Mouse (Mus musculus): Measurements from ENCODE around the gene Actg2. TPM values are rescaled to one million over a fixed set of nuclear protein-coding genes. Genes with fewer than 3 reads are reported as not detected.

Gene Actg2
- total and polyA plus RNA-seq, 2 experiments from 2014 or later = 1.6 to 2.0 TPM

GRCm38 (mm10) chr6:83509442-83509841 is 26.6 kb downstream of the Actg2 start:
- Histone ChIP-seq H3K9ac (replicated peaks; ENCODE audit: low read length, poor library complexity, severe bottlenecking) (no peak overlapping the region), H3K36me3 (ENCODE audit: insufficient read depth, low read length) (no peaks in the 10 kb centered on the region), H3K4me3 (ENCODE audit: low read depth, low read length) (no peak overlapping the region), H3K9me3 (ENCODE audit: low read length) (no peaks in the 10 kb centered on the region), H3K4me1 (ENCODE audit: insufficient read depth, low read length) (no peaks in the 10 kb centered on the region), H3K27me3 (ENCODE audit: insufficient read depth, low read length) (no peaks in the 10 kb centered on the region), H3K4me2 (ENCODE audit: low read depth, low read length, poor library complexity, severe bottlenecking) (no peak overlapping the region), H3K27ac (ENCODE audit: low read depth, low read length) (no peak overlapping the region)
- 27% methylated on average over 8 of the region's 8 CpGs for WGBS
- TF ChIP-seq CTCF (IDR thresholded peaks at IDR 0.05) = peak; percentile 52
- ATAC-seq (ENCODE audit: low FRiP score) (no peak), DNase-seq (ENCODE audit: low spot score) (peak; percentile 64)

DNA sequence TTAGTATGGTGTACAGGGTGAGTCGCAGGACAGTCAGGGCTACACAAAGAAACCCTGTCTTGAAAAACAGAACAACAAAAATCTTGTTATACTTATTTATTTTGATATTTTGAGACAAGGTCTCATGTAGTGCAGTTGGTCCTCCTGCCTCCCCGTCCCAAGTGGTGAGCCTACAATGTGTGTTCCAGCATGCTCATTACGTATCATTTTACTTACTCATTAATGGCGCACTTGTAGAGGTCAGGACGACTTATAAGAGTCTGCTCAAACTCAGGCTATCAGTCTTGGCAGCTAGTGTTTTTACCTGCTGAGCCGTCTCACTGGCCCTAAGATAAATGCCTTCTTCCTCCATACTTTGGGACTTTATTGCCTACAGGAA is 28.9 kb downstream of the Actg2 start:
- Histone ChIP-seq H3K27ac (ENCODE audit: low read depth, low read length) (peak overlapping the region; percentile 97; the same call in 1 of the 2 replicates), H3K4me3 (ENCODE audit: low read depth, low read length) (peak overlapping the region; percentile 66), H3K36me3 (ENCODE audit: insufficient read depth, low read length) (no peaks in the 10 kb centered on the region), H3K4me2 (ENCODE audit: low read depth, low read length, poor library complexity, severe bottlenecking) (peak overlapping the region; percentile 65), H3K9me3 (ENCODE audit: low read length) (no peaks in the 10 kb centered on the region), H3K4me1 (ENCODE audit: insufficient read depth, low read length) (no peaks in the 10 kb centered on the region), H3K27me3 (ENCODE audit: insufficient read depth, low read length) (no peaks in the 10 kb centered on the region), H3K9ac (replicated peaks; ENCODE audit: low read length, poor library complexity, severe bottlenecking) (0 out of 2 replicates have a peak overlapping the region, but pooled peaks have one; percentile 25)
- 35% methylated on average over 6 of the region's 6 CpGs for WGBS
- no peak for TF ChIP-seq CTCF (IDR thresholded peaks at IDR 0.05)
- no peak for DNase-seq (ENCODE audit: low spot score)
- ATAC-seq (ENCODE audit: low FRiP score) = no peak; the same call in none of the 2 replicates

DNA sequence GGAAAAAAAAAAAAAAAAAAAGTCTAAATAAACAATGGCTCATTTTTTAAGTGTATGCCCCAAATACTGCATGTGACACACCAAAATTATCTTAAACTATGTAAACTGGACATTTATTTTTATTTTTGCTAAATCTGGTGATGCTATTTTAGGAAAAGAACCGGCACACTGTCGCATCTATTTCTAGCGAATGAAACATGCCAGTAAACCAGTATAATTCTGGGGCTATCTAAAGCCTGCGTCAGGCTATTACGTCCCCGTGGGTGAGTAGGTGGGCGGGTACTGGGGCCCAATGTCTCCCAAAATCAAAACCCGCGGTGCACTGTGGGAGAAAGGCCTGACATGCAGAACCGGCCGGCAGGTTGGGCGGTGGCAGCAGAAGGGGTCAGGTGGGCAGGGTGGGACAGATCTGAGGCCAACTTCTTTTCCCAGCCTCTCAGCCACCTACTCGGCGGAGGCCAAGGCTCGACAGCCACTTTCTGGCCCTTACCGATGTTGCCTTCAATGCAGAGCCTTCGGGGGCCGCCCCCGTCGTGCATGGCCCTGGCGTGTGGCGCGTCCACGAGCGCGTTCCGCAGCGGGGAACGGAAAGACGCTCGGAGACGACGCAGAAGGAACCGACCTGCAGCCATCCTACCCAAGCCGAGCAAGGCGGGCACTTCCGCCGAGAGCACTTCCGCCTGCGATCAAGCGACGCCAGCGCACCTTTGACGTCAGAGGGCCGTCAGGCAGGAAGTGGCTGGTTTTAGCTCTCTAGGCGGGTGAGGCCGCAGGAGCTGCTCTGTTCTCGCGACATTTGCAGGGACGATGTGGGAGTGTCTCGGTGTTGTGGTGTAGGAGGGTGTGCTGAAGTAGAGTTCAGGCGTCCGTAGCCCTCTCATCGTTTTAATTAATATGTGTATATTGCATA is 29.6 kb downstream of the Actg2 start, which contains the start of gene Dguok:
Dguok (minus strand) TSS at position 712 of the 910 bp plus-strand sequence.
- Histone ChIP-seq H3K9me3 (ENCODE audit: low read length) (no peaks in the 10 kb centered on the region), H3K4me2 (ENCODE audit: low read depth, low read length, poor library complexity, severe bottlenecking) (peak within 1 kb of the TSS; percentile 65), H3K9ac (replicated peaks; ENCODE audit: low read length, poor library complexity, severe bottlenecking) (peak within 1 kb of the TSS; percentile 84), H3K36me3 (ENCODE audit: insufficient read depth, low read length) (no peaks in the 10 kb centered on the region), H3K27ac (ENCODE audit: low read depth, low read length) (peak within 1 kb of the TSS; percentile 97), H3K27me3 (ENCODE audit: insufficient read depth, low read length) (no peaks in the 10 kb centered on the region), H3K4me1 (ENCODE audit: insufficient read depth, low read length) (no peaks in the 10 kb centered on the region), H3K4me3 (ENCODE audit: low read depth, low read length) (peak within 1 kb of the TSS; percentile 66)
- DNase-seq (ENCODE audit: low spot score) (peak; percentile 99), ATAC-seq (ENCODE audit: low FRiP score) (peak; percentile 98)
- TF ChIP-seq CTCF (IDR thresholded peaks at IDR 0.05) = no peak
- under 1% methylated on average over 54 of the region's 54 CpGs for WGBS

DNA sequence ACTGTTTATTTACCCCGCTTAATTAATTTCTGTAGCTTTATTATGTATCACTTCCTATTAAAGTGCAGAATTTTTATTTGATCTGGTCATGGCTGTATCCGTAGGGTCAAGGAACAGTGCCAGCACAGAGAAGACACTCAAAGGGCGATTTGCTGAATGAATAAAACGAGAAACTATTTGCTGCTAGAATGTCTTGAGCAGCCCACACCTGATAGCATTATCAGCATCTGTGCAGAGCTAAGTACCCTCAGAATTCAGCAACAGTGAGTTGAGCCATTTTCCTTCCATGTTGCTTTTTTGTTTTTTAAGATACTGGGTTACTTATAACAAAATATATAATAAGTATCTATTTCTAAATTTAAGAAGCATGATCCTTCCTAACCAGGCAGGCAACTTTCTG is 30.5 kb downstream of the Actg2 start:
- Histone ChIP-seq H3K9ac (replicated peaks; ENCODE audit: low read length, poor library complexity, severe bottlenecking) (no peak overlapping the region; the same call in 1 of the 2 replicates), H3K27ac (ENCODE audit: low read depth, low read length) (0 out of 2 replicates have a peak overlapping the region, but pooled peaks have one; percentile 97), H3K36me3 (ENCODE audit: insufficient read depth, low read length) (no peaks in the 10 kb centered on the region), H3K4me1 (ENCODE audit: insufficient read depth, low read length) (no peaks in the 10 kb centered on the region), H3K4me2 (ENCODE audit: low read depth, low read length, poor library complexity, severe bottlenecking) (peak overlapping the region; percentile 65), H3K4me3 (ENCODE audit: low read depth, low read length) (peak overlapping the region; percentile 66), H3K9me3 (ENCODE audit: low read length) (no peaks in the 10 kb centered on the region), H3K27me3 (ENCODE audit: insufficient read depth, low read length) (no peaks in the 10 kb centered on the region)
- TF ChIP-seq CTCF (IDR thresholded peaks at IDR 0.05) = no peak
- WGBS = 95% methylated on average over 4 of the region's 4 CpGs
- no peak for DNase-seq (ENCODE audit: low spot score)
- ATAC-seq (ENCODE audit: low FRiP score) = no peak

- Histone ChIP-seq H3K9ac (replicated peaks; ENCODE audit: low read length, poor library complexity, severe bottlenecking) (no peak overlapping the region), H3K27ac (ENCODE audit: low read depth, low read length) (no peak overlapping the region), H3K36me3 (ENCODE audit: insufficient read depth, low read length) (no peaks in the 10 kb centered on the region), H3K4me3 (ENCODE audit: low read depth, low read length) (no peak overlapping the region), H3K4me2 (ENCODE audit: low read depth, low read length, poor library complexity, severe bottlenecking) (no peak overlapping the region), H3K27me3 (ENCODE audit: insufficient read depth, low read length) (no peaks in the 10 kb centered on the region), H3K4me1 (ENCODE audit: insufficient read depth, low read length) (no peaks in the 10 kb centered on the region), H3K9me3 (ENCODE audit: low read length) (no peaks in the 10 kb centered on the region)
- DNase-seq (ENCODE audit: low spot score) = no peak
- ATAC-seq (ENCODE audit: low FRiP score) = no peak
- 90% methylated on average over 3 of the region's 3 CpGs for WGBS
- no peak for TF ChIP-seq CTCF (IDR thresholded peaks at IDR 0.05)
Measured at GRCm38 (mm10) chr6:83503361-83503760, 32.7 kb downstream of the Actg2 start.

- TF ChIP-seq CTCF (IDR thresholded peaks at IDR 0.05) = no peak
Measured at GRCm38 (mm10) chr6:83502656-83503055, 33.4 kb downstream of the Actg2 start.

More at GRCm38 (mm10) chr6:83502656-83503055, 33.4 kb downstream of the Actg2 start:
- Histone ChIP-seq H3K9me3 (ENCODE audit: low read length) (no peaks in the 10 kb centered on the region), H3K27ac (ENCODE audit: low read depth, low read length) (no peak overlapping the region), H3K9ac (replicated peaks; ENCODE audit: low read length, poor library complexity, severe bottlenecking) (no peak overlapping the region), H3K4me2 (ENCODE audit: low read depth, low read length, poor library complexity, severe bottlenecking) (no peak overlapping the region), H3K36me3 (ENCODE audit: insufficient read depth, low read length) (no peaks in the 10 kb centered on the region), H3K4me1 (ENCODE audit: insufficient read depth, low read length) (no peaks in the 10 kb centered on the region), H3K4me3 (ENCODE audit: low read depth, low read length) (no peak overlapping the region), H3K27me3 (ENCODE audit: insufficient read depth, low read length) (no peaks in the 10 kb centered on the region)
- 95% methylated on average over 3 of the region's 3 CpGs for WGBS
- DNase-seq (ENCODE audit: low spot score) = no peak
- ATAC-seq (ENCODE audit: low FRiP score) = no peak

Measured in midbrain, postnatal 0 days (tissue).